Mouse (Mus musculus) liver, adult 2 months (tissue): ENCODE results near the gene Zkscan6.

ENCODE experiments used
- CTCF ChIP-seq: fragments of 200-500 bp; IDR thresholded peaks from 2 replicates; pipeline ENCODE4 v1.5.1; 2011; ENCODE audit warnings: low read depth, low read length, control low read depth
- POLR2A ChIP-seq: fragments of 200-500 bp; IDR thresholded peaks from 2 replicates; pipeline ENCODE4 v1.6.1; 2011; ENCODE audit warnings: low read length, control low read depth; ENCODE audit not compliant: insufficient read depth; ENCODE audit errors: extremely low read depth

- TF ChIP-seq CTCF (no peak), POLR2A (no peak)
These were observed 17.6 kb downstream of the Zkscan6 start for GRCm38 (mm10) chr11:65824556-65824955.
